Mouse (Mus musculus): ENCODE results near the gene Sap30bp.

- no peak for TF ChIP-seq CTCF (IDR thresholded peaks at IDR 0.05; ENCODE audit: low read depth)
- no peak for TF ChIP-seq EP300 (IDR thresholded peaks at IDR 0.05; ENCODE audit: low read depth)
Measured at GRCm38 (mm10) chr11:116007095-116007850, 74.2 kb downstream of the Sap30bp start.

Measured in liver, embryonic 14.5 days (tissue).